Mouse (Mus musculus) spleen, embryonic (tissue): ENCODE data around the gene Ntan1.
"Not testable (repeated sequence)": the region's sequence is repeated elsewhere in the genome, so short reads cannot be mapped to it uniquely, and the experiment has no call there.

Experiments used
- CTCF ChIA-PET: fragments of 350-600 bp; sonication (Branson Sonifier 250); formaldehyde crosslinking; loops from one replicate; lab custom pipeline; 2022; lab: Charles Lee

Ntan1 gene

GRCm38 (mm10) chr16:13830444-13830843 is 11.8 kb downstream of the Ntan1 start:
- CTCF ChIA-PET: interaction anchor here (0.7 kb wide), 1 partner anchor 46 kb away, joined by 4 read pairs; no protein-coding TSS in a partner anchor

DNA sequence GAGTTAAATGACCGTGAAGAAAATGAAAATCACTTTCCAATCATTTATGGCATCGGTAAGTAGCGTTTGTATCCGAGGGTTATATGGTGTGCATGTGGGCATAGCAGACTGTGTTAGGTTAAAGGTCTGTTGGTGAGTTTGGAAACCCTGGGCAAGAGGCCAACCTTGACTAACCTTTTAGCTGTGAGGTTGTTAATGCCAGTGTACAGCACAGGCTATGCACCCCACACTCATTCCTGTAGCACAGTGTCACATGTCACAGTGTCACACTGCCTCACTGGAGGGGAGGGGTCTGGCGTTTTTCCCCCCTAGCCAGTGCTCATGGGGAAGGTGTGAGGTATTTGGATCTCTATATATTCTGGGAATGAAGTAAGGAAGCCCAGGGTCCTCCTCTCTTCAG is 13.0 kb downstream of the Ntan1 start:
- CTCF ChIA-PET: no interaction called here

DNA sequence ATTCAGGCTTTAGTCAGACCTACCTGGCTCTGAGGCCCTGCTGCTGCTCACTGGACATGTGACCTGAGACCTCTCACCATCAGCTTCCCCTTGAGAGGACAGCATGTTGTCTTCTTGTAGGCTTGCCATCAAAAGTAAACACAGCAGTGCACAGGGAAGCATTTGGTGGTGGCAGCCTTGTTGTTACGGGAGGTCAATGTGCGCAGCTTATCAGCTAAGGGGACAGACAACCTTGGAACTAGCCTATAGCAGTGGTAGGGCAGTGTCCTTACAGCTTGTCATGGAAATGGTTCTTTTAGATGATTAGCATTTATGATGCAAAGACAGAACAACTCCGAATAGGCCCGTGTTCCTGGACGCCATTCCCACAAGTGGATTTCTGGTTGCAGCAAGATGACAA is 15.7 kb downstream of the Ntan1 start:
- CTCF ChIA-PET: interaction anchor here (0.6 kb wide), 1 partner anchor 235 kb away, joined by 5 read pairs; no protein-coding TSS in a partner anchor

- CTCF ChIA-PET: no interaction called here
These were observed 21.4 kb downstream of the Ntan1 start for GRCm38 (mm10) chr16:13840056-13840455.

DNA sequence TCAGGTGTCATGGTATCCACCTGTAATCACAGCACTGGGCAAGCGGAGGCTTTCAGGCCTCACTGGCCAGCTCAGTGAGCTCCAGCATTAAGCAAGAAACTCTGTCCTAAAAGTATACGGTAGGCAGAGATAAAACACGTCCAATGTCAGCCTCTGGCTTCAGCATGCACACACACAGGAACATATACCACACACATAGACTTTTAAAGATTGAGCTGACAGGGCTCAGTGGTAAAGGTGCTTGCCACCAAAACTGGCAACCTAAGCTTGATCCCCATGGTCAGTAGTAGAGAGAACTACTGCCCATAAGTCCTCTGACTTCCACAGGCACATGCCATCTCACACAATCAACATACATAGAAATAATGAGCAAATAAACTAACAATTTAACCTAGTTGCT is 22.3 kb downstream of the Ntan1 start:
- CTCF ChIA-PET: no interaction called here

GRCm38 (mm10) chr16:13845031-13845430 is 26.4 kb downstream of the Ntan1 start:
- CTCF ChIA-PET: no interaction called here

GRCm38 (mm10) chr16:13846675-13847074 is 28.0 kb downstream of the Ntan1 start:
- CTCF ChIA-PET: no interaction called here

DNA sequence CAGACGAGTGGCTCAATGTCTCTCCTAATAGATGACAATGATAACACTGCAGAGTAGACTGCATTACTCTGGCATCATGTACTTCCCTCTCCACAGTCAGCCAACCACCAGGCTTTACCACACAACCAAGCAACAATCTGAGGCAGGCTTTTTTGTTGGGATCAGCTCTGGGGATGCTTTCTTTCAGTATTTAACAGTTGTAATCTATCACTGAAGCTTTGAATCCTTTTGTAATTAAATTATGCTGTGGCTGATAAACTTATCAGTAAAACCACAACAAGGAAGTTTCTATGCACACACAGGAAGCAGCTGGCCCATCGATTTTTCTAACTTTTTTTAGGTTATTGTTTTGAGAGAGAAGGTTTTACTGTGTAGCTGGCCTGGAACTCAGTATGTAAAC is 29.7 kb downstream of the Ntan1 start:
- CTCF ChIA-PET: no interaction called here

DNA sequence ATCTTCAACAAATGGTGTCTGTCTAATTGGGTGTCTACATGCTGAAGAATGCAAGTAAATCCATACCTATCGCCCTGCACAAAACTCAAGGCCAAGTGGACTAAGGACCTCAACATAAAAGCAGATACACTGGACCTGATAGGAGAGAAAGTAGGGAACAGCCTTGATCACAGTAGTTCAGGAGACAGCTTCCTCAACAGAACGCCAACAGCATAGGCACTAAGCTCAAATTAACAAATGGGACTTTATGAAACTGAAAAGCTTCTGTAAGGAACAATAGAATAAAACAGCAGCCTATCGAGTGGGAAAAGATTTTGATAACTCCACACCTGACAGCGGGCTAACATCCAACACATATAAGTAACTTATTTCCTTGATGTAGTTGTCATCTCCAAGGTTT is 32.8 kb downstream of the Ntan1 start:
- CTCF ChIA-PET: no interaction called here

GRCm38 (mm10) chr16:13853886-13854285 is 35.2 kb downstream of the Ntan1 start:
- CTCF ChIA-PET: no interaction called here

GRCm38 (mm10) chr16:13866076-13866475 is 47.4 kb downstream of the Ntan1 start:
- CTCF ChIA-PET: no interaction called here

GRCm38 (mm10) chr16:13866616-13867015 is 48.0 kb downstream of the Ntan1 start:
- CTCF ChIA-PET: no interaction called here

- CTCF ChIA-PET: not testable (repeated sequence)
These were observed 48.8 kb downstream of the Ntan1 start for GRCm38 (mm10) chr16:13867406-13867805.

DNA sequence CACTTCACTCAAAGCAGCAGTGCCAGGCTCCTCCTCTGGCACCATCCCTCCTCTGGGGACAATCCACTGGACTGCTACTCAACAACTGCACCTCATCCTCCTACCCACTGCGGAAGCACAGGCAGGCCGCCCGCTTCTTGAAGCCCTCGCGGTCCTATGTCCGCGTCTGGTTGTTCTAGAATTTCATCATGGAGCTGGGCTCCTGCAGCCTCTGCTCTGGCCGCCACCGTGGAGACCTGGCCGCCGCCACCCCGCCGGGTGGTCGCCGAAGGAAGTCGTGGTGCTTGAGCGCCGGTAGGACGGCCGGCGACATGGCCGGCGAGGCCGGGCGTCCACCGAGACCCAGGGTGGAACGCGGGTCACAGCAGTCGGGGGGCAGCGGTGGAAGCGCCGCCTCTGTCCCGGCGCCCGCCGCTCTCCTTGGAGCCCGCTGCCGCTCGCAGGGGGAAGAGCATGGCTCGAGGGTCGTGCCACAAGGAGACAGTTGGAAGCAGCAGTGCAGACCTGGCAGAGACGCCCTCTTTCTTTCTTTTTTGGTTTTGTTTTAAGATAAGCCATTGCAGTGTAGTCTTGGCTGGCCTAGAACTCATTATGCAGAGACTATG is 49.4 kb downstream of the Ntan1 start:
- CTCF ChIA-PET: no interaction called here

DNA sequence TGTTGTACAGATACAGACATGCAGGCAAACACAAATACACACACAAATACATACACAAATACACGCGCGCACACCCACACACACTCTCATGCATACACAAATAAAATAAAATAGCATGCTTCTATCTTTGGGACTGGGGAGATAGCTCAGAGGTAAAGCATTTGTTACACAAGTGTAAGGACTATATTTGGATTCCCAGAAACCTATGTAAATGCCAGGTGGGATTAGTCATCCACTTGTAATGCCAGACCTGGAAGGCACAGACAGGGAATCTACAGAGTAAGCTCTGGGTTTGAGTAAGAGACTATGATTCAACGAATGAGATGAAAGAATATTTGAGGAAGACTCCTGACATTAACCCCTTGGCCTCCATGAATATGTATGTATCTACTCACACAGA is 56.8 kb downstream of the Ntan1 start:
- CTCF ChIA-PET: no interaction called here

DNA sequence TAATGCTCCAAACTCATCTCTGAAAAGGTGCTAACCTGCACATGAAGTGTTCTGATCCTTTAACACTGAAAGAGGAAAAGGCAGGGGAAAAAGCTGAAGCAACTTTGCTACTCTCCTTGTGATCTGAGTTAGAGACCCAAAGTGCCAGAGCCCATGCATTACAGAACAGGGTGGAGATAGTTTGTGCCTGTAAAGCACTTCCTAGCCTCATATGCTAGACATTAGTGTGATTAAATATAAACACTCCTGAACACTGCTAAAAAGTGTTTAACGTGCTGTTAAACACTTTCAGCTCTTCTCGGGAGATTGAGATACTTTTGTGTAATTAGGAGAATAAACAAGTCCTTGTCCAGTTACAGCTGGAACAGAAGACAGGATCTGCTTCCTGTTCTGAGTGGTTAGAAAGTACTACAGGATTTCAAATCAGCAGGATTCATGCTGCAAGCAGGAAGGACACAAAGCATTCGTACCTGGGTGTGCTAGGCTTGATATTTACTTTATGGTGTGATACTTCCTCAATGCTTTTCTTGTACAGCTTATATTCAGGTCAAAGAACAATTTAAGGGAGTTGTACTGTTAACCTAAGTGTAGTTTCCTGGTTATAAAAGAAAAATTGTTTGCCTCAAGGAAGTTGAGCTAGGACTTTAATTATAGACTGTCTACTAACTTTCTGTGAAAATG is 64.6 kb downstream of the Ntan1 start:
- CTCF ChIA-PET: interaction anchor here (0.7 kb wide), 1 partner anchor 13 kb away, joined by 3 read pairs; no protein-coding TSS in a partner anchor
